Mouse (Mus musculus): ENCODE results near the gene Plxnd1. TPM values are rescaled to one million over a fixed set of nuclear protein-coding genes. Genes with fewer than 3 reads are reported as not detected.

Plxnd1 gene
- polyA plus RNA-seq, 1 experiment, result 24.2 TPM

DNA sequence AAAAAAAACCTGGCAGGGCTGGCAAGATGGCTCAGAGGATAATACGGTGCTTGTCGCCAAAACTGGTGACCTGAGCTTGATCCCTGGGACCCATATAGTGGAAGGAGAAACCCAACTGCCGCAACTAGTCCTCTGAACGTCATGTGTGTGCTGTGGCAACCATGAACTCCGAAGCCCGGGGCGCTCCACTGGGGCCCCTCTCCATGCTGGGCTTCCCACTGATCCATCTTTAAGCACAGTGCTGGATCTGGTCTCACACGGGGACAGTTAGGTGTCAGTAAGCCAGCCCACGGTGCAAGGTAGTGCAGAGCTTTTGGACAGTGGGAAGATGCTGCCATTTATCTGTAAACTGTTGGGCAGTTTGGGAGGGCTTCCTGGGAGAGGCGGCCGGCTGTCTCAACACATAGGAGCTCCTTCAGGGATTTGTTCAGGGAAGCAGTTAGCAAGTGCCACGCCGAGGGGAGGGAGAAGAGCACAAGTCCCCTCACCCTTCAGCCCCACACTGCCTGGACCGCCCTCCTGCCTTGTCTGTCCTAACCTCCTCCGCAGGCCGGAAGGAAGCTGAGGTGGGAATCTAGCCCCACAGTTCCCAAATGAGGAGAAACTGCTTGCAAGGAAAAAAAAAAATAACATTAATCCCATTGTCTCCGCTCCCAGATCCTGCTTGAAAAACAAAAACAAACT lies 10.6 kb upstream of the Plxnd1 start:
- H3K27ac ChIP-seq (ENCODE audit: insufficient read depth, low read length), result no peak overlapping the region
- 85% methylated on average over 17 of the region's 17 CpGs for WGBS
- peaks cover 15% of the 10 kb centered on the region for H3K4me1 ChIP-seq (ENCODE audit: control insufficient read depth, insufficient read depth, low read length)
- TF ChIP-seq POLR2A (IDR thresholded peaks at IDR 0.05; ENCODE audit: borderline replicate concordance, insufficient read depth, low read length) (no peak), CTCF (IDR thresholded peaks at IDR 0.05; ENCODE audit: borderline replicate concordance, insufficient read depth, low read depth, low read length) (no peak)
- no peak overlapping the region for H3K4me3 ChIP-seq (replicated peaks; ENCODE audit: insufficient read depth, low read depth, low read length)
- H3K27me3 ChIP-seq (ENCODE audit: control insufficient read depth, insufficient read depth, low read length), result no peaks in the 10 kb centered on the region
- no peak for DNase-seq

DNA sequence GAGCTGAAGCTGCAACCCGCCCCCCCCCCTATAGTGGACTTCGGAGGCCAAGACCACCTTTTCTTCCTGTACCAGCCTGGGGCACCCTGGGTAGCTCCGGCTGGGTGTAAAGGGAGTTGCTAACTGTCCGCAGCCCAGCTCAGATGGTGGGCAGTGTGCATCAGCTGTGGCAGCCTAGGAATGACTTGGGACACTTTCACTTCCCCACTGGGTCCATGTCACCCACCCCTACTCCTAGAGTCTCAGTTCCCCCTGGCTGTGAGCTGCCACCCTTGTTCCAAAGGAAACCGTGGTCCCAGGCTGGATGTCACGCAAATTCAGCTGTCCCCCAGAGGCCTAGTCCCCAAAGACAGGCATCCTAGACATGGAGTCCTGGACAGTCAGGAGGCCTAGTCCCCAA lies 9.9 kb upstream of the Plxnd1 start:
- peaks cover 15% of the 10 kb centered on the region for H3K4me1 ChIP-seq (ENCODE audit: control insufficient read depth, insufficient read depth, low read length)
- H3K4me3 ChIP-seq (replicated peaks; ENCODE audit: insufficient read depth, low read depth, low read length), result no peak overlapping the region
- H3K27ac ChIP-seq (ENCODE audit: insufficient read depth, low read length), result no peak overlapping the region
- WGBS, result 87% methylated on average over 6 of the region's 6 CpGs
- H3K27me3 ChIP-seq (ENCODE audit: control insufficient read depth, insufficient read depth, low read length), result no peaks in the 10 kb centered on the region
- no peak for DNase-seq
- TF ChIP-seq CTCF (IDR thresholded peaks at IDR 0.05; ENCODE audit: borderline replicate concordance, insufficient read depth, low read depth, low read length) (no peak), POLR2A (IDR thresholded peaks at IDR 0.05; ENCODE audit: borderline replicate concordance, insufficient read depth, low read length) (no peak)

DNA sequence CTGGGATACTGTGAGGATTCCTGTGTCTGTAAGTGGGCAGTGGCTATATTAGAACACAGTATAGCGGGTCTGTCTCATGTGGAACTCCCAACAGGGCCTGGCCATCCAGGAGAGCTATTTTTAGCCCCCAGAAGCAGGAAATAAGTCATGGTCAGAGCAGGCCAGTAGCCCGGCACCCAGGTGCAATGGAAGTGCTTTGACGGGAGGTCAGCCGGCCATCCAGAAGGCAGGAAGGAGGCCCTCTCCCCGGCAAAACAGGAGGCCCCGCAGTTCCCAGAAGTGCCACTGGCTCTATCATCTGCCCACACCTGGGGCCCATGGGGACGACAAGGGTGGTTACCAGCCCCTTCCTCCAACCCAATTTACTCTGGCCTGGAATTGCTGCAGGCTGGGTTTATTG lies 9.3 kb upstream of the Plxnd1 start:
- DNase-seq, result no peak
- TF ChIP-seq POLR2A (IDR thresholded peaks at IDR 0.05; ENCODE audit: borderline replicate concordance, insufficient read depth, low read length), result no peak
- no peak for TF ChIP-seq CTCF (IDR thresholded peaks at IDR 0.05; ENCODE audit: borderline replicate concordance, insufficient read depth, low read depth, low read length)
- Histone ChIP-seq H3K27ac (ENCODE audit: insufficient read depth, low read length) (no peak overlapping the region), H3K4me3 (replicated peaks; ENCODE audit: insufficient read depth, low read depth, low read length) (no peak overlapping the region), H3K27me3 (ENCODE audit: control insufficient read depth, insufficient read depth, low read length) (no peaks in the 10 kb centered on the region), H3K4me1 (ENCODE audit: control insufficient read depth, insufficient read depth, low read length) (peaks cover 15% of the 10 kb centered on the region)
- WGBS, result 66% methylated on average over 7 of the region's 7 CpGs

DNA sequence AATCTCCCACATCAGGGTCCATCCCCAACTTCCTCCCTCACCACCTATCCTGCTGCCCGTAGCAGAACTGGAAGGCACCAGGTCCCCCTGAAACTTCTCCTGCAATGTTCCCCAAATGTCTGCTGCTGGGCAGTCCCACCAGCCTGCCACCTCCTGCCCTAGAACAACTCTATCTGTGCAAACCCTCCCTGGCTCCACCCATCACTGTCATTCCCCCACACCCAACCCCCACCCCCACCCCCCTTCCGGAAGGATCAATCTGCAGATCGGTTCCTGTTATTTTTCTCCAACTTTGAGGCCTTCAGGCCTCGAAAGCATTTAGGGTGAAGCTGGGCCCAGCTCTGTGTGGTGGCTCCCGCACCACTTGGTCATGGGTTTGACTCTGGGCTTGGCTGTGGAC lies 8.7 kb upstream of the Plxnd1 start:
- peaks cover 15% of the 10 kb centered on the region for H3K4me1 ChIP-seq (ENCODE audit: control insufficient read depth, insufficient read depth, low read length)
- no peak overlapping the region for H3K27ac ChIP-seq (ENCODE audit: insufficient read depth, low read length)
- no peak for DNase-seq
- TF ChIP-seq POLR2A (IDR thresholded peaks at IDR 0.05; ENCODE audit: borderline replicate concordance, insufficient read depth, low read length) (no peak), CTCF (IDR thresholded peaks at IDR 0.05; ENCODE audit: borderline replicate concordance, insufficient read depth, low read depth, low read length) (no peak)
- no peak overlapping the region for H3K4me3 ChIP-seq (replicated peaks; ENCODE audit: insufficient read depth, low read depth, low read length)
- WGBS, result 94% methylated on average over 5 of the region's 5 CpGs
- no peaks in the 10 kb centered on the region for H3K27me3 ChIP-seq (ENCODE audit: control insufficient read depth, insufficient read depth, low read length)

DNA sequence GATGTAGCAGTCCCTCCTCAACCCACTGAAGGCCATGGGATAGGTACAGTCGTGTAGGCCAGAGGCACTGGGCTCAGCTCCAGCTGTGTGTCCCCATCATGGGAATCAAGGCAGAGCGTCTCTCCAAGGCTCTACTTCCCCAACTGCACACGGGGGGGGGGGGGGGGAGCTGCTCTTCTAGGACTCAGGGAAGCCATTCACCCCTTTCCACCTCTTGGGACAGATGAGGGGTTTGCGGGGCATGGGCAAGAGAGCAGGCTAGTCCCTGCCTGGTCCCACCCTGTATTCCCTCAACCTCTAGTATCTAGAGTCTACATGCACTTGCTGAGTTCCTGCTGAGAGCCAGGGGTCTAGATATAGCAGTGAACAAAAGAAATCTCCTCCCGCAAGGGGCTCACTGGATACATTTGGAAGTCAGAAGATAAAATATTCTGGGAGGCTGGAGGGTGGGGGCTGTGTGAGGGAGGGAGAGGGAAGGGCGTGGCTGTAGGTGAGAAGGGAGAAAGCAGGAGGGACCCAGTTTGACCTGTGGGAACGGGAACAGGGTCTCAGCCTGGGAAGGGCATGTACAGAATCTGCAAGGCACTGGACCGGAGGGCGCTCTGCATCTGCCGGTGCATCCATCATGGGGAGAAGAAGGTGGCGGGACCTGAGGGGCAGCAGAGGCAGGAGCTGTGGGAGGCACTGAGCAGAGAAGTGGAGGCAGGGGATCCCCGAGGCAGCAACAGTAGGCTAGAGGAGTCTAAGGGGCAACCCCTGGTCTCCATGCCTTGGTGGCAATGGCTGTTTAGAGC lies 7.7 kb upstream of the Plxnd1 start:
- no peak overlapping the region for H3K27ac ChIP-seq (ENCODE audit: insufficient read depth, low read length)
- H3K4me1 ChIP-seq (ENCODE audit: control insufficient read depth, insufficient read depth, low read length), result peaks cover 15% of the 10 kb centered on the region
- H3K4me3 ChIP-seq (replicated peaks; ENCODE audit: insufficient read depth, low read depth, low read length), result no peak overlapping the region
- no peak for DNase-seq
- 78% methylated on average over 12 of the region's 12 CpGs for WGBS
- TF ChIP-seq POLR2A (IDR thresholded peaks at IDR 0.05; ENCODE audit: borderline replicate concordance, insufficient read depth, low read length) (no peak), CTCF (IDR thresholded peaks at IDR 0.05; ENCODE audit: borderline replicate concordance, insufficient read depth, low read depth, low read length) (no peak)
- no peaks in the 10 kb centered on the region for H3K27me3 ChIP-seq (ENCODE audit: control insufficient read depth, insufficient read depth, low read length)

DNA sequence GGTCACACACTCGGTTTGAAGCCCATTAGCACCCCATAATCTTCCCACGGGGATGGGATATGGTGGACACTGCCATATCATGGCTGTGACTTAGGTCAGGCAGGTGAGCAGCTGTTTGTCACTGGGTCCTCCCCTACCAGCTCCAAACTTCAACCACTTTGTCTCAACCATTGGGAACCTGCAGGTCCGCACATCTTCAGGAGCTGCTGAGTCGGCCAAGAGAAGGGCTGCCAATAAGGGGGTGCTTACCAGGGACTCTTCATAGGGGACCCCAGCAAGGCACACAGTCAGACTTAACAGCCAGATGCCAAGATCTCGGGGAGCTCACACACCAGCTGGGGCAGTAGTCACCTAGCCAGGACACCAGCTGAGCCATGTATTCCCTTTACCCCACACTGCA lies 6.0 kb upstream of the Plxnd1 start:
- TF ChIP-seq POLR2A (IDR thresholded peaks at IDR 0.05; ENCODE audit: borderline replicate concordance, insufficient read depth, low read length) (no peak), CTCF (IDR thresholded peaks at IDR 0.05; ENCODE audit: borderline replicate concordance, insufficient read depth, low read depth, low read length) (no peak)
- H3K27ac ChIP-seq (ENCODE audit: insufficient read depth, low read length), result no peak overlapping the region
- 83% methylated on average over 5 of the region's 5 CpGs for WGBS
- peaks cover 7% of the 10 kb centered on the region for H3K4me1 ChIP-seq (ENCODE audit: control insufficient read depth, insufficient read depth, low read length)
- H3K4me3 ChIP-seq (replicated peaks; ENCODE audit: insufficient read depth, low read depth, low read length), result no peak overlapping the region
- H3K27me3 ChIP-seq (ENCODE audit: control insufficient read depth, insufficient read depth, low read length), result no peaks in the 10 kb centered on the region
- no peak for DNase-seq

DNA sequence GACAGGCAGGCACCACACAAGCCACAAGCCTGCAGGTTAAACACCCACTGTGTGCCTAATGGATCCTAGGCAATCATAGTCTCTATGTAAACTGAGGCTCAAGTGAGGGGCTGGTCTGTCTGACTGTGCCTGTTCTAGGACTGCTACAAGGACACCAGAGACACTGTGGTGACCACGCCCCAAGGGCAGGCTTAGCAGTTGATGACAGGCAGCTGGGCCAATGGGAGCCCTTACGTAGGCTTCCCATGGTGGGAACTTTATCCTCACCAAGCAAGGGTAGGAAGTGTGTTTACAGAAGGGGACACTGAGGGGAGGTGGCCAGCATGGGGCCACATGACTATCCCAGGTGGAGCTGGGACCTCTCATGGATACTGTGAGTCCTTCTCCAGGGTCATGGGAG lies 4.4 kb upstream of the Plxnd1 start:
- TF ChIP-seq POLR2A (IDR thresholded peaks at IDR 0.05; ENCODE audit: borderline replicate concordance, insufficient read depth, low read length) (no peak), CTCF (IDR thresholded peaks at IDR 0.05; ENCODE audit: borderline replicate concordance, insufficient read depth, low read depth, low read length) (no peak)
- Histone ChIP-seq H3K4me1 (ENCODE audit: control insufficient read depth, insufficient read depth, low read length) (peaks cover 6% of the 10 kb centered on the region), H3K27ac (ENCODE audit: insufficient read depth, low read length) (no peak overlapping the region), H3K4me3 (replicated peaks; ENCODE audit: insufficient read depth, low read depth, low read length) (no peak overlapping the region), H3K27me3 (ENCODE audit: control insufficient read depth, insufficient read depth, low read length) (no peaks in the 10 kb centered on the region)
- no peak for DNase-seq
- 94% methylated on average over 2 of the region's 2 CpGs for WGBS

DNA sequence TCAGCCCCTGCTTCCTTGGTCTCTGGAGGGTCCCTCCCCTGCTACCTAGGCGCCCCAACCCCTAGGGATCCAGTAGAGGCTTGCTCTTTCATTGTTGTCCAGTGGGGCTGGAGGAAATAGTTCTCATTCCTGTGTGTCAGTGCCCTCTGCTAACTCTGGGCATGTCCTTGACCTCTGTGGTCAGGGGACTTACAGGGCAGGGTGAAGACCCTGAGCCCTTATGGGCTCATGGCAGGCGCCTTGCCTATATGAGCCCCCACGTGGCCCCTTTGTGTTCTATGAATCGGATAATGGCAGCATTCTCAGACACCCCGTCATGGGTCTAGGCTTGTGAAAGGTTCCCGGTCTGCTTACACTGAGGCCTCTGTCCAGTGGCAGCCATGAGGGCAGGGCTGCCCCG lies 4.0 kb upstream of the Plxnd1 start:
- no peak overlapping the region for H3K27ac ChIP-seq (ENCODE audit: insufficient read depth, low read length)
- peaks cover 6% of the 10 kb centered on the region for H3K4me1 ChIP-seq (ENCODE audit: control insufficient read depth, insufficient read depth, low read length)
- TF ChIP-seq CTCF (IDR thresholded peaks at IDR 0.05; ENCODE audit: borderline replicate concordance, insufficient read depth, low read depth, low read length) (no peak), POLR2A (IDR thresholded peaks at IDR 0.05; ENCODE audit: borderline replicate concordance, insufficient read depth, low read length) (no peak)
- no peak for DNase-seq
- no peaks in the 10 kb centered on the region for H3K27me3 ChIP-seq (ENCODE audit: control insufficient read depth, insufficient read depth, low read length)
- H3K4me3 ChIP-seq (replicated peaks; ENCODE audit: insufficient read depth, low read depth, low read length), result no peak overlapping the region
- 84% methylated on average over 7 of the region's 7 CpGs for whole genome bisulfite sequencing

Data from cerebellum, adult 2 months (tissue).